Mouse (Mus musculus) adrenal gland, adult 8-10 months (tissue): ENCODE measurements around the gene 5830473C10Rik. TPM values are rescaled to one million over a fixed set of nuclear protein-coding genes. Genes with fewer than 3 reads are reported as not detected.

Experiments
- DNase-seq: peaks from one replicate; pipeline ENCODE4 v3.0.0; 2022
- total RNA-seq, 4 experiments: library from RNA; stranded (reverse); gene quantifications; 2 replicates each; pipeline ENCODE4 v1.2.4; 2022

5830473C10Rik gene
- total RNA-seq = not detected

DNA sequence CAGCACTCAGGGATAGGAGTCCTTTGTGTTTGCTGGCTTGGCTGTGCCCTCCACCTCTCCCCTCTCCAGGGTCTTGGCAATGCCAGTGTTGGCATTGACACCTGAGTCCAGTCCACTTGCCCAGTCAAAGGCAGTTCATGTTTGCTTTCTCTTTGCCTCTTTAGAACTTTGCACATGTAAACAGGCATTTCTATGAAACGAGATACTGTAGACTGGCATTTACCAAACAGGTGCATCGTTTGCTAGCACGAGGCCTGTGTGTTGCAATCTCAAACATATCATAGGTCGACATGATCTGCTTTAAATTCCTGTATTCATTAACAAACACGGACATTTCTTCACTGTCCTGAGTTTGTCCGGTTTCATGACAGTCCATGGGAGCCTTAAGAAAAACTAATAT is at the start of gene 5830473C10Rik:
Gene 5830473C10Rik, plus strand, starts transcription at position 365 of the 400 bp plus-strand sequence.
- DNase-seq = no peak

DNA sequence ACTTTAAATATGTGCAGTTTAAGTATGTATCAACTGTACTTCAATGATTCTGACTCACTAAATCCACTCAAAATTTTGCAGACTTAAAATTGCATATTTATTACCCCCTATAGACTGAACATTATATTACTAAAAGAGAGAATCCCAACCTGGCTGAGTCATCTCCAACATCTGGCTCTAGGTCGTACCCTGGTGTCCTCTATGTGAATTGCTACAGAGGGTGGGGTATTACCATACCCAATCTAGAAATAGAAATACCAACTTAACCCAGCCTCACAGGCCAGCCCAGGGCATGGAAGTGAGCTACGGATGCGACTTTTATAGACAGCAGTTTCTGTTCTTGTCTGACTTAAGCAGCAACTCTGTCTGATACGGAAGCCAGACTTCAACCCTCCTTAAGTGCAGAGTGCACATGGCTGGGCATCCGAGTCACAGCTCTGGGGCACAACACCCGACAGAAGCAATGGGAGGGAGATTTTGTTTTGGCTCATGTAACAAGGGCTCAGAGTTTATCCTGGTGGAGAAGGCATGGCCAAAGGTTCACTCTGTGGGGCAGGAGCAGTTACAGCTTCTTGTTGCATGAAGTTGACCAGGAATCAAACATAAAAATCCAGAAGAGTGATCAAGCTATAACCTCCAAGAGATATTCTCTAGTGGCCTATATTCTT is 48.5 kb upstream of the 5830473C10Rik start:
- DNase-seq = no peak

DNA sequence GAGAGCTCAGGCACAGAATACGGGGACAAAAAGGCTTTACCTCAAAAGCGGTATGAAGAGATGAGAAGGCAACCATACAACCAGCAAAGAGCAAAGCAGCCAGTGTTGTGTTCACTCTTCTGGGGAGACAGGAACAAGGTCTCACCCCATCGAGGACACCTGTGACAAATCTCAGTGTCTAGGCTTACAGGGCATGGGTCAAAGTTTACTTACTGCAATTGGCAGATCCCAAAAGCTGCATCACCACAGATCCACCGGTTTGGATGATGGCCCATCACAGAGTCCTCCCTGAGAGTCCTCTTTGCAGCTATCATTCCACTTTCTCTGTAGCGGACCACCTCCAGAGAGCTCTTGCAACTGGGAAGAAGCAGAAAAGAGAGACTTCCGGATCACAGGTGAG is 45.3 kb upstream of the 5830473C10Rik start:
- DNase-seq = no peak

DNA sequence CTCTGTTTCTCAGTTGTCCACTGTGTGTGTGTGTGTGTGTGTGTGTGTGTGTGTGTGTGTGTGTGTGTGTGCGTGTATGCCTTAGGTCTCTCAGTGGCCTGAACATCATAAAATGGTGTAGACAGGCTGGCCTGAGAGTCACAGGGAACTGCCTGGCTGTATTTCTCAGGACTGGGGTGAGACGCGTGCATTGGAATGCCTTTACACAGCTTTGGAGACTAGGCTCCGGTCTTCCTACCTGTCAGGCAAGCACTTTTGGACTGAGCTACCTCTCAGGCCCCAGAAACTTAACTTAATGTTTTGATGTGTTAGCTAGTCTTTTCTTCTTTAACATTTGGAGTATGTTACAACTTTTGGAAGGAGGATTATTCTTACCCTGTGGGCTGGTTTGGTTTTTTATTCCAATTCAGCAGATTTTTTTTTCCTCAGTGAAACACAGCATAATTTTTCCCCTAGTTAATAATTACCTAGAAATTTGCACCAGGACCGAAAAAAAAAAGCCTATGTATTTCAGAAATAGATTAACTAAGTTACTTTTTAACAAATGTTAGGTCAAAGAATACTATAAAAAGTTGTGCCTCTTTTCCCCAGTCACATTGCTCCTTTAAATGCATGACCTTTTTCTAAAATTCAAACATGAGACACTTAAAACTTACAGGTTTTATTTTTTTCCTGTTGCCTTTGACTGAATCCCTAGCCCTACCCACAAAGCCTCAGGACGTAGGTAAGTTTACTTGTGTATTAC is 42.4 kb upstream of the 5830473C10Rik start, which contains the start of gene Afm:
Gene Afm, plus strand, starts transcription at position 577 of the 745 bp plus-strand sequence.
- no peak for DNase-seq

DNA sequence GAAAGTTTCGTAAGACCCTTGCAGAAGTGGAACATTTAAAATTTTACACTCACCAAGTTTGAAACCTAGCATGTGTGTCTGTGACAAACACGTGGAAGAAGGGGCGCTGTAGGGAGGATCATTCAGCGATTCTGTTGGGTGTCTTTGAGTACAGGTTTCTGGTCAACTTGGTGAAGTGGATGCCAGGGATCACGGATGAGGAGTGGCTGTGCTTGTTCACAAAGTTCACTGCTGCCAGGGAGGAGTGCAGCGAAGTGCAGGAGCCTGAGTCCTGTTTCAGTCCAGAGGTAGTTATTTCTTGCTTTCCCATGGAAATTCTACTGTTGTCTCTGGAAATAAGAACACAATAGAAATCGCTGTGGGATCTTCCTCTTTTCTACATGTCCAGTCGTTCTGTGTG is 9.7 kb upstream of the 5830473C10Rik start:
- no peak for DNase-seq

DNA sequence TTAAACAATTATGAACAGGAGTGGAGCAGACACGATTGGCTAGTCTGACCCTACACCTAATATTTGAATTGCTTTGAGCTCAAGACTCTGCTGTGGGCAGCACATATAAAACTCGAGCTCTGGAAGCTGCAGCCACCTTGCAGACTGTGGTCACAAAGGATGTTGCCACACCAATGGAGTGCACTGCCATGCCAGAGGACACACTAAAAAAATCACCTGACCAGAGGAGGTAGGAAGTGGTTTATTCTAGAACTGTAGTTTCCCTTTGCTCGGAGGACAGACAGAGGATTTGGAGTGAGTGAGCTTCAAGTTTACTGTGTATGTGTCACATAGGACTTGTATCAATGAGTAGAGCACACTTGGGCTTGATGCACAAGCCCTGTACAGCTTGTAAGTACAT is 4.9 kb upstream of the 5830473C10Rik start:
- no peak for DNase-seq

DNA sequence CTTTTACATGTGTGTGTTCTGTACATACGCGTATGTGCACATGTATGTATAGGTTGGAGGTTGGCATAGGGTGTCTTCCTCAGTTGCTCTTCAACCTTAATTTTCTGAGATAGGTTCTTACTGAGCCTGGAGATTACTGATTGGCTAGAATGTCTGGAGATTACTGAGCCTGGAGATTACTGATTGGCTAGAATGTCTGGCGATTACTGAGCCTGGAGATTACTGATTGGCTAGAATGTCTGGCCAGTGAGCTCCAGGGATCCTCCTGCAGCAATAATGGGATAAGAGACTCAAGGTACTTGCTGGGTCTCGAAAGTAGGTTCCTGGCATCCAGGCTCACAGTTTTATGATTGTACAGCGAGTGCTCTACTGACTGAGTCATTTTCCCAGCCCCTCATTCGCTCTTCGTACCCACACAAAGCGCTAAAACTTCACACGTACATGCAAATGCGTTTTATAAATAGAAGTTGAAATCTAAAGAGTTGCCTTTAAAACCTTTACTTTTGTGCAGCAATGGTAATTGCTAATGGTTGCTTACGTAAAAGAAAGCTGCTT is 891 bp downstream of the 5830473C10Rik start:
- DNase-seq = no peak

DNA sequence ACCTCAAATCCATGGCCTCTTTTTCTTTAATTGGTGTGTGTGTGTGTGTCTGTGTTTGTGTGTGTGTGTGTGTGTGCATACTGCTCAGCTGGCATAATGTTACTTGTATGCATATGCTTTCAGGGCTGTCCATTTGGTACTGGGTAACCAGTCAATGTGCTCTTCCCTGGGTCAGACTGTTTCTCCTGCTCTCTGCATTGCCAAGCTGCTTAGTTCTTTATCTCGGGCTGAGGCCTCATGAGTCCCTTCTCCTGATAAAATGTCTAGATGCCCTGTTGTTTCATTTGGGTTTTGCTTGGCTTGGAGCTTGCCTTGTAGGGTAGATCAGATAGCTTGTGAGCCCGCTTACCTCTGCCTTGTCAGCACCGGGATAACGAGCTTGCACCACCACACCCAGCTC is 2.0 kb downstream of the 5830473C10Rik start:
- DNase-seq = no peak

DNA sequence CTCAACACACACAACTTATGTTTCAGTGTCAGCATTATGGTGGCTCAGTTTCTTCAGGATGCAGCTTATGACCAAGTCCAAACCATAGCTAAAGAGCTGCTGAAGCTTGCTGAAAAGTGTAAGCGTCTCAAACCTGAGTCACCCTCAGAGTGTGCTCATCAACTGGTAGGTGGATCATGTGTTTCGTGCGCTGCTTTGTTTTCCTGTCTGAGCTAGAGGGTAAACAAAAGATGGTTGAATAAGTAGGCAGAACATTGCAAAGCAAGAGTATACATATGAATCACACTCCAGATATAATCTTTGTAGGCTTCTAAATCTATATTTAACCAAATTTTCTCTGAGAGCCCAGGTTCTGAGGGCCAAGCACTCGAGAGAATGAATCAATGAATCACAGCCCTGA is 3.3 kb downstream of the 5830473C10Rik start:
- no peak for DNase-seq

DNA sequence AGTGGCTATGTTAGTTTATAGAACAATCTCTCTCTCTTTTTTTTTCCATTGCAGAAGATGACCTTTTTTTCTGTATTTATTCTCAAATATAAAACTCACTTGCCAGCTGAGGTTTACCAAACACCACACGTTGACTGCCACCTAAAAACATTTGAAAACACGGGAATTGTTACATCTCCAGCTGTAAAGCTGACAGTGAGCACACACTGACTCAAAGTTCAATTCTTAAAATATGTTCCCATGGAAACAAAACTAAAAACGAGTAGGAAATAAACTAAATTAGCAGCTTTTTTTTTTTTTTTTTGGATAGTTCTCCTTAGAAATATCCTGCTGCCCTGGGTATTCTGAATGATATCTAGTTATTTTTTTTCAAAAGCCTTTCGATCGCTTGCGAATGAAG is 4.3 kb downstream of the 5830473C10Rik start:
- DNase-seq = no peak

DNA sequence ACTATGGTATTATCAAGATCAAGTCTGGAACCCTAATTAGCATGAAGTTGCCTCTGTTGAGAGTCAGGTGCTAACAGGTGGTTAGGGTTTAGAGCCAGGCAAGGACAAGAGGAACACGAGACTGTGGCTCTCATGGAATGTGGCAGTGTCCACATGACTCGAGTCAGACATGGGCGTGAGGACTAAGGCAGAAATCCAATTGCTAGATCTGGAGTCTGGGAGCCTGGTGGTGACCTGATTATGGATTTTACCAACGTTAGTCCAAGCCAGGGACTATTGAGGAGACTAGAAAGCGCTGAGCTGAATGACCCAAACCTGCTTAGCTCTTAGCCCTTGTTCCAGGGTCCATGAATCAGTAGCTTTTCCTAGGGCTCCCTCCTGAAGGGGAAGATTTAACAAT is 6.9 kb downstream of the 5830473C10Rik start:
- no peak for DNase-seq

DNA sequence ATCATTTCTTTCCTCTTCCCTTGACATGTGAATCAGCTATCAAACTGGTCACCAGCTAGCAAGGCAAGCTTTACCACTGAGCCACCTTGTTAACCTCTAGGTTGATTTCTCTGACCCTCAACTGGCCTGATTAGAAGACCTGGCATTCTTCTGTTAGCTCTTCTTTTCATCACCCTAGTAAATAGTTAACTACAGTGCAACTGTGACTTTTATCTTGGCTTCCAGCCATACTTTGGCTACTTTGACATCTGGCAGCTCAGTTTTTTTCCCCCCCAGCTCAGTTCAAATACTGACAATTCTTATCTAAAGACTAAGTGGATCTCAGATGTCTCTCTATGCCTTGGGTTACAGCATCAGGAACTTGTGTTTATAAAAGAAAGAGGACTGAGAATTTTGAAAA is 7.4 kb downstream of the 5830473C10Rik start:
- no peak for DNase-seq

DNA sequence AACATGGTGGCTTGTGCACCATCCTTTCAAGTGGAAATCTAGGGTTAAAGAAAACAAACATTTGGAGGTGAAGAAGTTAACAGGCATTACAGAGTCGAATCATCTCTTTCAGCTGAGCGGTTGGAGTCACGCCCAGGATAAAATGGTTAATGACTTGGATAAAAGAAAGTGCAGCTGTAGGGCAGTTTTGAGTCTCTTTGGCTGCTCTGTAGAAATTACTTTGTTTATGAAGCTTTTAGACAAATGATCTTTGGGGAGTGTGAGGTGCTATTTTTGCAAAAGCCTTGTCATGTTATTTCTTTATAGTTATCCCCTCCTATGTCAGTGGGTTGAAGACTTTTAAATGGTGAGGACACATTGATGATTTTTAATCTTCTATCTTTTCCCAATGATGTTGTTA is 10.3 kb downstream of the 5830473C10Rik start:
- no peak for DNase-seq

DNA sequence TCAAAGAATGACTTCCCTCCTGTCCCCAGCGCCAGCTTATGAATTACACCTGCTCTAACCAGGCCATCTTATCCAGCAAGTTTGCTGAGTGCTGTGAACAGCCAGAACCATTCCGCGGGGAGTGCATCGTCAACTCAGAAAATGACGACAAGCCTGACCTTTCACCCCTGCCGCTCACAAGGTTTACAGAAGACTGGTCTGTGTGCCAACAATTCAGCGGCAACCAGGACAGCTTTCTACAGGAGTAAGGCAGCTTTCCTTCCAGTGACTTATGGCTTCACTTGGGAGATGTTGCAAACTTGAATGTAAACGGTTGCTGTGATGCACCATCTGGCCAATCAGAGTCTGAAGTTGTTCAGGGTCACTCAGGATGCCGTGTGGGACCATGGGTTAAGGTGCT is 16.8 kb downstream of the 5830473C10Rik start:
- no peak for DNase-seq

DNA sequence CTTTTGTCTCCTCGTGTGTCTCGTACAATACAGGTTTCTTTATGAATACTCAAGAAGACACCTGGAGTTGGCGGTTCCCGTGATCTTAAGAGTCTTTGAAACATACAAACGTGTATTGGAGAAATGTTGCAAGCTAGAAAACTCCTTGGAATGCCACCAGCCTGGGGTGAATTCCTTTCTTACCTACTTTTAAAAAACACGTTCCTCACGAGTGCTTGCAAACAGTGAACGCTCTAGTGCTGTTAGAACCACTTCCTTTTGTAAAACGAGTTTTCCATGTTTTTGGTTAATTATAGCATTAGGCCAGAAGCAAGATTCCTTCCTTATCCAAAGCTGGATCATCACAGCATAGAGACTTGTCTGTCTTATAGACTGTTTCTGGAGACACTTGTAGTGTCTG is 18.6 kb downstream of the 5830473C10Rik start:
- DNase-seq = no peak

DNA sequence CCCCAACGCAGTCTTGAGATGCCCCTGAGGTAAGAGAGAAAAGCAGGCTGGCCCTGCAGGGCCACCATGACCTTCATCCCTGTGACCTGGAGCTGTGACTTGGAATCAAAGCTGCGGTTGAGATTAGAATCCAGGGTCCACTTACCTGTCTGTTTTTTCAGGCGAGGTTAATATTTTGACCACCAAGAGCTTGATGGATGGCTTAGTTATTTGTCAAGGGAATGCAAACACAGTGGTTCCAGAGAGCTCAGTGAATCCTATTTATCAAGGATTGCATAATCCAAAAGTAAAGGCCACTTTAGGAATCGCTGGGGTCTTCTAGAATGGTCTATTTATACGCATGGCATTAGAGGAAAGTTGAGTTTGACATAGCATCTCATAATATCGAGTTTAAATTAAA is 21.3 kb downstream of the 5830473C10Rik start:
- DNase-seq = no peak

DNA sequence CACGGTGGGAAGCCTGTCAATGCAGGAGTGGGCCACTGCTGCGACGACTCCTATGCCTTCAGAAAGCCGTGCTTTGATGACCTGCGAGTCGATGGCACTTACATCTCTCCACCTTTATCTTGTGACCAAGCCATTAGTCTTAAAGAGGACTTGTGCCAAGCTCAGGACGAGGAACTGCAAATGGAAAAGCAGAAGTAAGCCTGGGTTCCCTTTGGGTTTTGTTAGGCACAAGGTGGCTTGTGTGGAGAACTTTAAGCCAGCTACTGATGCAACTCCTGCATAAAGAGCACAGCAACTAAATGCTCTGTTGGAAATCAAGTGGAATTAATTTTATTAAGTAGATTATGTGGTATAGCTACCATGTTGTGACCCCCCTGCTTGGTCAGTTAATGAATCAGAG is 23.9 kb downstream of the 5830473C10Rik start:
- no peak for DNase-seq

DNA sequence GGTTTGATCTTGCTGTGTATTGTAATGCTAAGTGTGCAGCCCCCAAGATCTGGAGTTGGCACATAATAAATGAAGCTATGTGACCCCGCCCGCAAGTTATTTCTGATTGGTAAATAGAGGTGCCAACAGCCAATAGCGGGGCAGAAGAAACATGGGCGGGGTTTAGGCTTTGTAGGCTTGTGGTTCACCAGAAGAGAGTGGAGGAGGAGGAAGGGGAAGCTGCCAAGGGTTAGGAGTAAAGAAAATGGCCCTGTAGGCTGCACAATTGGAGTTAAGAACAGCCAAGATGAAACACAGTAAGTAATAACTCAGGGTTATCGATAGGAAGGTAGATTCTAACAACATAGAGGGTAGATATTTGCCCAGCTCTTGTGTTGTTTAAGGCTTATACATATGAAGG is 25.6 kb downstream of the 5830473C10Rik start:
- DNase-seq = no peak

DNA sequence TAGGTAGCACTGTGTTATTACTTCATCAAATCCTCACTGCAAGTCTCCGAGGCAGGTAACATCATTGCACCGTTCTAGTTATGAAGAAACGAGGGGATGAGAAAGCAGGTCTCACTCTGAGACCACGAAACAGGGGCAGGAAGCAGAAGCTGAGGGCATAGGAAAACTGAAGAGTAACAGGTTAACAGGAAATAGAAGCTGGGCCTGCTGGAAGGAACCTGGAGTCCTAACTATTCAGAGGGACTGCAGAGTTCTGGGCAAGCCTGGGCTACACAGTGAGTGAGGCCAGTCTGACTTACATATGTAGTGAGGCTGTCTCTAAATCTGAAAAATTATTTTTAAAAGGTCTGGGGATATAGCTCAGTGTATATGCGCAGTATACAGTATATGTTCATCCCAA is 27.2 kb downstream of the 5830473C10Rik start:
- DNase-seq = no peak

DNA sequence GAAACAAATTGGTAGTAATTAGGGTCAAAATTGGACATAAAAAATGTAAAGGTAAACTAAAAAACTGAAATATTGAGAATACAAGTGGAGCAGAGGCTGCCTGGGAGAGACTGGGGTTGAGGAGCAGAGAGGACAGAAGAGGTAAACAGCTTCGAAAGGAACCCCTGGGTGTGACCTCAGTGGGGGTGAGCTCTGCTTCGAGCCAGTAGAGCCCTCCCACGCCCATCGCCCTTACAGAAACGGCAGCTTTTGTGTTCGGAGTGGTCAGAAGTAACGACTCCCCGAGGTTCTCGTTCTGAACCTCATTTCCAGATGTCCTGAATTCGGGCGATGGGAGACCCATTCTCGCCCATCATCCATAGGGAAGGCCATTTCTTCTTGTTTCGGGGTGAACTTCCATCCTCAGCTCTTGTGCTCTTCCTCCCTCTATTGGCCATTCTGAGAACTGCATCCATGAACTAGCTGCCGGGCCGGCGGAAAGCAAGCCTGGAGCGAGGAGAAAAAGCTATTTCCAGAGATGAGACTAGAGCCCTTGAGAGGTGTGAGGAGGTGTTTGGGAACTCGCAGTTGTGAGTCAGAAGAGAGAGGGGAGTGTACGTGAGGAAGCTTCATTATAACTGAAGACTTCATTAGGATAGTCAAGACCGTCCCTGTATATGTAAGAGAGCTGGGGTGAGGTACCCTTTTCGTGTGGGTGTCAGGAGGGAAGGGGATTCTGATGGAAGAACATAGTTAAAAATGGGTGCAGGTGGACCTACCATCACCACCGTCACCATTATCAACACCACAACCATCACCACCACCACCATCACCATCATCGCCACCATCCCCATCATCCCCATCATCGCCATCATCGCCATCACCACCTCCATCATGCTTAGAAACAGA is 28.0 kb downstream of the 5830473C10Rik start:
- peak; percentile 16 for DNase-seq

DNA sequence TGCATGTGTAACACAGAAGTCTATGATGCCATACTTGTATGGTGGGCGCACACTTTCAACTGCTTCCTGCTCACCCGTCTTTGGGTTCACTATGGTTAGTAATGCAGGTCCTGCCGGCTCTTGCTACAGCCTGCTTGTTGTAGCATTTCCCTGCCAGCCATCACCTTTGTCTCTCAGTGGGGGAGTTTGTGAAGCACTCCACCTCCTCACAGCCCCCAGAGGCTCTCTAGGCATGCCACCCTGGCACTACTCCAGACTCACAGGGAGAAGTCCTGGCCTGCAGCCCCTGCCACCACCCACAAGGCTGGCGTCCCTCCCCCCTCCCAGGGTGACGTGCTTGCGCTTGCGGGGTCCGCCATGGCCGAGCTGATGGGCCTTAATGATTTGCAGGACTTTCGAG is 29.8 kb downstream of the 5830473C10Rik start:
- DNase-seq = no peak

DNA sequence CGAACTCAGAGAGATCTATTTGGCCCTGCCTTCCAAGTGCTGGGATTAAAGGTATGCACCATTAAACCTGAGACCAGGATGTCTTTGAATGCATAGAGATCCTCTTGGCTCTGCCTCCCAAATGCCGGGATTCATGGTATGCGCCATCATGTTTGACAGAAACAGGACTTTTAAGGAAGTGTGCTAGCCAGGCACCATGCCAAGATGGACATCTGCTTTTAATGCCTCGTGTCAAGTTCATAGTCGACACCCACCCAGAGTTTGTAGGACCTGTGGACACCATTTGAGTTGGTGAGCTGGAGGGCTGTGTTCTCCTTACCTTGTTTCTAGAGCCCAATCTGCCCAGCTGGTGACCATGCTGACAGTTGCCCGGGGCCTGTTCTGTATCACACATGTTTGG is 31.0 kb downstream of the 5830473C10Rik start:
- DNase-seq = no peak

DNA sequence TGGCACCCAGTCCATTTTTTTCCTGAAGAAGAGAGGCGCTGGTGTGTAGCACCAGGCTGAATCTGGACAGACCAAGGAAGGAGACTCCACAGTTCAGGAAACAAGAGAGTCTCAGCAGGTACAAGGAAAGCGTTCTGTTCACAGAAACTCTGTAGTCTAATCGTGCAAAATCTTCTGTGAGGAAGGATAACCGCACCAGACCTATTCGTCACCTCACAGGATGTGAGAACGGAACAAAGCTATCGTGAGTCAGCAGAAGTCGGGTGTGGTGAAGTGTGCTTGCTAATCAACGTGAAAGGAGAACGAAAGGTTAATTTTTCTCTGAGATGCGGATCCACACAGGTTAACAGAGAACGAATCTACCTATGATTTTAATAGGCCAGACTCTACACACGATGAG is 34.0 kb downstream of the 5830473C10Rik start:
- DNase-seq = no peak
